Mouse (Mus musculus): ENCODE measurements around the gene Capzb.

- TF ChIP-seq CTCF (IDR thresholded peaks at IDR 0.05; ENCODE audit: insufficient read depth, low read depth, low read length), result no peak
- no peak for TF ChIP-seq POLR2A (IDR thresholded peaks at IDR 0.05; ENCODE audit: insufficient read depth, low read depth, low read length)
Measured at GRCm38 (mm10) chr4:139253206-139253605, 60.5 kb downstream of the Capzb start.

Measured in olfactory bulb, adult 2 months (tissue).